Mouse (Mus musculus): ENCODE measurements around the gene Batf2.

DNA sequence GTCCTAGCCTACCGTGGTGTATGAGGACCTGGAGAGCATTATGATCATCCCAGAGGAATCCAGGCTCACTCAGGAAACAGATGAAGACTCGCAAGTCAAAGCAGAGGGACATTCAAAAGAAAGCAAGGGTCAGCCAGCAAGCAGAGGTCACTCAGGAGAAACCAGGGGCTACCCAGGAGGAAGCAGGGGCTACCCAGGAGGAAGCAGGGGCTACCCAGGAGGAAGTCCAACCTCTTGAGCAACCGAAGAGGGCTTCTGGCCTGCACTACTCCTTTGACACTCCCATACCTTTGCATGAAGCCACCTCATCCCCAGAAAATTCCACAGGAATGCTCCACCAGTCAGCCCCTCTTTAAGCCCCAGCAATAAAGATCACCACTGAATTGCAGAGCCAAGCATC is 42.9 kb upstream of the Batf2 start:
- TF ChIP-seq MAFK (IDR thresholded peaks at IDR 0.05; ENCODE audit: insufficient replicate concordance, low read length) (no peak), SIN3A (IDR thresholded peaks at IDR 0.05; ENCODE audit: low read length) (no peak), CTCF (conservative IDR thresholded peaks at IDR 0.05 in 1 of 2, IDR thresholded peaks at IDR 0.05 in 1 of 2; ENCODE audit: low read depth in 2 of 2, low read length in 2 of 2) (no peak), IRF4 (IDR thresholded peaks at IDR 0.05; ENCODE audit: low read depth, low read length) (no peak), TCF12 (IDR thresholded peaks at IDR 0.05; ENCODE audit: low read depth, low read length) (no peak), KAT2A (IDR thresholded peaks at IDR 0.05; ENCODE audit: insufficient replicate concordance, low read length) (no peak), ETS1 (conservative IDR thresholded peaks at IDR 0.05; ENCODE audit: low read depth, low read length) (no peak), MXI1 (IDR thresholded peaks at IDR 0.05; ENCODE audit: low read depth, low read length) (no peak), ZC3H11A (IDR thresholded peaks at IDR 0.05; ENCODE audit: low read depth, low read length) (no peak), MAX (IDR thresholded peaks at IDR 0.05; ENCODE audit: low read length) (no peak), PAX5 (IDR thresholded peaks at IDR 0.05; ENCODE audit: low read length) (no peak), POLR2A (IDR thresholded peaks at IDR 0.05; ENCODE audit: low read depth, low read length) (no peak)
